Mouse (Mus musculus): ENCODE measurements at regions not wholly inside any gene's neighbourhood (a gene's known extent, or its start where the extent isn't known, plus 50 kb on each side); places are given as distances from the start of the nearest gene placed in this dataset.

DNA sequence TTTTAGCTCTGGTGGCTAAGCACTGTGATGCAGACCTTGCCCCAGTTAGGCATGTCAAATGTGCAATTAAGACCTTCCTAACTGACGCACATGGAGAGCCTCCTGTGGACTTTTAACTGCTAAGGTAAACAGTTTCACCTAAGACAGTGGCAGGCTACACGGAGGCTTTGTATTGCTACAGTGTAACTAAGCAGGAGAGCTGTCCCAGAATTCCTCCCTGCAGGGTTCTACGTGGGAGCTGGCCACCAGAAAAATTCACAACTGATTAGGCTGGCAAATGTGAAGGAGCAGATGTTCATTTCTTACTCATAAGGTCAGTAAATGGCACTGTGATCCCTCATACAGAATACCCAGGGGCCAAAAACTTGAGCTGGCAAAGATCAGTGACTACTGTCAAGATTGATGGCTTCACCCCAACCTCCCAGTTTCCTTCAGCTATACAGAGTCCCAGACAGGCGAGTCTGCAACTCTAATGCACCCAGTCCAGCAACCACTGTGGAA is 165.5 kb upstream of the Ift57 start:
- Histone ChIP-seq H3K4me1 (peaks cover 22% of the 10 kb centered on the region), H3K4me3 (no peak overlapping the region), H3K27ac (peak overlapping the region; percentile 22; the same call in 1 of the 2 replicates), H3K36me3 (no peaks in the 10 kb centered on the region), H3K27me3 (ENCODE audit: insufficient read depth, poor library complexity, severe bottlenecking) (no peaks in the 10 kb centered on the region), H3K9me3 (no peaks in the 10 kb centered on the region)
- DNase-seq (ENCODE audit: low spot score), result no peak
- 31% methylated on average over 4 of the region's 4 CpGs for WGBS

DNA sequence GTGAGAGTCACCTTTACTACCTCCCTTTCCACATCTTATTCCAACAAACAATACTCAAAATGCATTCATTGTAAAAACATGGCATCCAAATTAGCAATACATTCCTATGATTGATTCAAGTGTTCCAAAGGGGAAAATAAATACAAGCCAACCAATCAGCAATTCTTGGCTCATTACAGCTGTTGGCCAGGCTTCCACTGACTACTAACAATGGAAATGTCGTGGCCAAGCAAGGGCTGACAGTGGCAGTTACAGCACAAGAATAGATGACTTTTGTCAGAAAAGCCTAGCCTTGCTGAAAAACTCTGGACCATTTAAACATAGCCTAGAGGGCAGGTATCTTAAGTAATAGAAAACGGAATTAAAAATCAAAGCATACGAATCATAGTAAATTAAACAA is 148.8 kb upstream of the Ift57 start:
- Histone ChIP-seq H3K4me3 (no peak overlapping the region), H3K36me3 (no peaks in the 10 kb centered on the region), H3K9me3 (no peaks in the 10 kb centered on the region), H3K27me3 (ENCODE audit: insufficient read depth, poor library complexity, severe bottlenecking) (no peaks in the 10 kb centered on the region), H3K27ac (no peak overlapping the region), H3K4me1 (no peaks in the 10 kb centered on the region)
- WGBS, result 77% methylated on average over 3 of the region's 3 CpGs
- DNase-seq (ENCODE audit: low spot score), result no peak

GRCm38 (mm10) chr16:49570031-49570430 is 129.0 kb upstream of the Ift57 start:
- H3K4me3 ChIP-seq, result no peak overlapping the region
- 84% methylated on average over 2 of the region's 2 CpGs for WGBS
- H3K36me3 ChIP-seq, result no peaks in the 10 kb centered on the region
- no peaks in the 10 kb centered on the region for H3K4me1 ChIP-seq
- no peak for DNase-seq (ENCODE audit: low spot score)
- H3K27ac ChIP-seq, result no peak overlapping the region
- no peaks in the 10 kb centered on the region for H3K9me3 ChIP-seq
- H3K27me3 ChIP-seq (ENCODE audit: insufficient read depth, poor library complexity, severe bottlenecking), result no peaks in the 10 kb centered on the region

GRCm38 (mm10) chr16:49572485-49573170 is 126.4 kb upstream of the Ift57 start:
- WGBS, result 78% methylated on average over 12 of the region's 12 CpGs
- no peaks in the 10 kb centered on the region for H3K36me3 ChIP-seq
- DNase-seq (ENCODE audit: low spot score), result no peak

DNA sequence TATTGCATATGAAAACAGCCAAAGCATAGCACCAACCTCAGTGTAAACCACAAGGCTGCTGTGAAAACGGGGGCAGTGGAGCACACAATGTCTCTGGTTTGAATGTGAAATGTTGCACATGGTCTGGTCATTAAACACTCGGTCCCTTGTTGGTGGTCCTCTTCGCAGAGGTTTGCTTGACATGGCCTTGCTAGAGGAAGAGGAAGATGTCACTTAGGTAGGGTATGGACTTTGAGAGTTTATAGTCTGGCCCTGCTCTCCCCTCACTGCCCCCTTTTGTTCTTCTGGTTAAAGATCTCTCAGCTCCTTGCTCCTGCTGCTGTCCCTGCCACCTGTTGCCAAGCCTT is 125.9 kb upstream of the Ift57 start:
- Histone ChIP-seq H3K36me3 (no peaks in the 10 kb centered on the region), H3K9me3 (no peaks in the 10 kb centered on the region), H3K4me3 (no peak overlapping the region), H3K27ac (no peak overlapping the region), H3K4me1 (no peaks in the 10 kb centered on the region), H3K27me3 (ENCODE audit: insufficient read depth, poor library complexity, severe bottlenecking) (no peaks in the 10 kb centered on the region)
- no peak for DNase-seq (ENCODE audit: low spot score)
- 82% methylated on average over 3 of the region's 3 CpGs for WGBS

More at GRCm38 (mm10) chr16:49572485-49573170, 126.4 kb upstream of the Ift57 start:
- Histone ChIP-seq H3K27ac (no peak overlapping the region), H3K4me3 (no peak overlapping the region), H3K9me3 (no peaks in the 10 kb centered on the region), H3K4me1 (no peaks in the 10 kb centered on the region), H3K27me3 (ENCODE audit: insufficient read depth, poor library complexity, severe bottlenecking) (no peaks in the 10 kb centered on the region)

GRCm38 (mm10) chr16:49578976-49579375 is 120.1 kb upstream of the Ift57 start:
- no peaks in the 10 kb centered on the region for H3K36me3 ChIP-seq
- no peaks in the 10 kb centered on the region for H3K4me1 ChIP-seq
- H3K9me3 ChIP-seq, result no peaks in the 10 kb centered on the region
- no peak for DNase-seq (ENCODE audit: low spot score)
- H3K27me3 ChIP-seq (ENCODE audit: insufficient read depth, poor library complexity, severe bottlenecking), result no peaks in the 10 kb centered on the region
- H3K4me3 ChIP-seq, result no peak overlapping the region
- H3K27ac ChIP-seq, result no peak overlapping the region
- WGBS, result 81% methylated on average over 4 of the region's 4 CpGs

- H3K27ac ChIP-seq, result no peak overlapping the region
- DNase-seq (ENCODE audit: low spot score), result no peak
- H3K4me1 ChIP-seq, result no peaks in the 10 kb centered on the region
- no peak overlapping the region for H3K4me3 ChIP-seq
- no peaks in the 10 kb centered on the region for H3K9me3 ChIP-seq
- H3K36me3 ChIP-seq, result no peaks in the 10 kb centered on the region
- 77% methylated on average over 6 of the region's 6 CpGs for whole genome bisulfite sequencing
- H3K27me3 ChIP-seq (ENCODE audit: insufficient read depth, poor library complexity, severe bottlenecking), result no peaks in the 10 kb centered on the region
Measured at GRCm38 (mm10) chr16:49580708-49581107, 118.3 kb upstream of the Ift57 start.

DNA sequence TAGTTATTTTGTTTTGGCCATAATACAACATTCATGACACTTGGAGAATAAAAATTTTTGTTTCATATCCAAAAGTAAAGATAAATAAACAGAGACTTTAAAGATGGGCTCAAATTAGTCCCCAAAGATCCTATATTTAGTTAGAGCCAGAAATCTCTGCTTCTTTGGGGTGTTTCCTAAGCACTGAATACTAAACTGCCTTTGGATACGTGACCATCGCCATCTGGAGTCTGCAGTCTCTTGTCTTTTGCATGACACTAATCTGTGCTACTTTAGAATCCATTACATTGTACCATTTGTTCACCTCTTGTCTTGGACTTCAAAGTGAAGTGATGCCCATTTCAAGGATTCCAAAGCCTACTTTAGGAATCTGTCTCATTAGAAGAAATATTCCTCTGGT is 92.5 kb upstream of the Ift57 start:
- H3K4me3 ChIP-seq, result no peak overlapping the region
- WGBS, result 94% methylated on average over 2 of the region's 2 CpGs
- no peak for DNase-seq (ENCODE audit: low spot score)
- no peaks in the 10 kb centered on the region for H3K27me3 ChIP-seq (ENCODE audit: insufficient read depth, poor library complexity, severe bottlenecking)
- H3K27ac ChIP-seq, result no peak overlapping the region
- H3K36me3 ChIP-seq, result no peaks in the 10 kb centered on the region
- H3K9me3 ChIP-seq, result no peaks in the 10 kb centered on the region
- H3K4me1 ChIP-seq, result no peaks in the 10 kb centered on the region

DNA sequence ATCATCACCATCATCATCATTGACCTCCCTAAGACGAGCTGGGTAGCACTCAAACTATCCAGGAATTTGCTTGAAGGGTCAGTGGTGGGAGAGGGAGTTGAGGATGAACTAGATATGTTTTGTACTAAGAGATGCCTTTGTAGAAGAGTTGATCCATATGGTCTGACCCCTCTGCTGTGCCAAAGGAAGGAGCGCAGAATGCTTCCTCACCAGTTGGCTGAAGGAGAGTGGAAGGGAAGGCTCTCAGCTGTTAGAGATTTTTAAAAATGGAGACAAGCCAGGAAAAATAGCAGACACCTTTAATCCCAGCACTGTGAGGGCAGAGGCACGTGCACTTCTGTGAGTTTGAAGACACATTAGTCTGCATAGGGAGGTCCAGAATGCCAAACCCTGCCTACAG is 84.2 kb upstream of the Ift57 start:
- Histone ChIP-seq H3K4me1 (no peaks in the 10 kb centered on the region; the same call in 1 of the 2 replicates), H3K4me3 (no peak overlapping the region), H3K36me3 (no peaks in the 10 kb centered on the region), H3K27ac (no peak overlapping the region), H3K27me3 (ENCODE audit: insufficient read depth, poor library complexity, severe bottlenecking) (no peaks in the 10 kb centered on the region), H3K9me3 (no peaks in the 10 kb centered on the region)
- no peak for DNase-seq (ENCODE audit: low spot score)
- 76% methylated on average over 3 of the region's 3 CpGs for WGBS

GRCm38 (mm10) chr16:49615342-49616020 is 83.6 kb upstream of the Ift57 start:
- H3K27me3 ChIP-seq (ENCODE audit: insufficient read depth, poor library complexity, severe bottlenecking), result no peaks in the 10 kb centered on the region
- no peaks in the 10 kb centered on the region for H3K36me3 ChIP-seq
- no peaks in the 10 kb centered on the region for H3K9me3 ChIP-seq
- H3K27ac ChIP-seq, result no peak overlapping the region
- 79% methylated on average over 20 of the region's 20 CpGs for WGBS
- no peaks in the 10 kb centered on the region; the same call in 1 of the 2 replicates for H3K4me1 ChIP-seq
- no peak for DNase-seq (ENCODE audit: low spot score)
- H3K4me3 ChIP-seq, result no peak overlapping the region

- Histone ChIP-seq H3K4me1 (no peaks in the 10 kb centered on the region; the same call in 1 of the 2 replicates), H3K4me3 (no peak overlapping the region), H3K9me3 (no peaks in the 10 kb centered on the region), H3K36me3 (no peaks in the 10 kb centered on the region), H3K27me3 (ENCODE audit: insufficient read depth, poor library complexity, severe bottlenecking) (no peaks in the 10 kb centered on the region), H3K27ac (0 out of 2 replicates have a peak overlapping the region, but pooled peaks have one; percentile 36)
- DNase-seq (ENCODE audit: low spot score), result no peak
- 58% methylated on average over 13 of the region's 13 CpGs for WGBS
Measured at GRCm38 (mm10) chr16:49616263-49616872, 82.7 kb upstream of the Ift57 start.

GRCm38 (mm10) chr16:49633502-49633901 is 65.5 kb upstream of the Ift57 start:
- whole genome bisulfite sequencing, result 78% methylated on average over 5 of the region's 5 CpGs
- no peaks in the 10 kb centered on the region for H3K27me3 ChIP-seq (ENCODE audit: insufficient read depth, poor library complexity, severe bottlenecking)
- H3K4me1 ChIP-seq, result no peaks in the 10 kb centered on the region
- H3K9me3 ChIP-seq, result no peaks in the 10 kb centered on the region
- no peaks in the 10 kb centered on the region for H3K36me3 ChIP-seq
- no peak for DNase-seq (ENCODE audit: low spot score)
- no peak overlapping the region for H3K4me3 ChIP-seq
- H3K27ac ChIP-seq, result no peak overlapping the region

DNA sequence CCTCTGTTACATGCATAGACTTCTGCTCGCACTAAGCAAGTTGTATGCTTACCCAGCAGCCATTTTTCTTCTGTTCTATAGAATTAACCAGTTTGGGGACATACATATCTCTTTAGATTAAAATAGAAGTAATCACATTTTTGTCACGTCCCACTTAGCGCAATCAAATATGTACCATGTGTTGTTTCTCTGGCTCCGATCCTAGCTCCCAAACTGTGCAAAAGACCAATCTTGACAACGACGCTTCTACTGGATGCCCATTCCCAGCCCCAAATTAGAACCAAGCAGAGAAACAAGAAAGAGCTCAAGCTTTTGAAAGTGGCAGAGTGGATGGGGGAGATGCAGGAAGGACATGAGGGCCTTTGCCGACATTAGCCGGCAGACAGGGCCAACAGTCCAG is 63.5 kb upstream of the Ift57 start:
- no peaks in the 10 kb centered on the region for H3K9me3 ChIP-seq
- no peaks in the 10 kb centered on the region for H3K36me3 ChIP-seq
- no peak overlapping the region for H3K4me3 ChIP-seq
- WGBS, result 93% methylated on average over 8 of the region's 8 CpGs
- no peak overlapping the region for H3K27ac ChIP-seq
- no peaks in the 10 kb centered on the region for H3K27me3 ChIP-seq (ENCODE audit: insufficient read depth, poor library complexity, severe bottlenecking)
- DNase-seq (ENCODE audit: low spot score), result no peak
- H3K4me1 ChIP-seq, result no peaks in the 10 kb centered on the region

All from heart, embryonic 10.5 days (tissue).